Mouse (Mus musculus) neural tube, embryonic 13.5 days (tissue): ENCODE results near the gene Hoxc8. TPM values are rescaled to one million over a fixed set of nuclear protein-coding genes. Genes with fewer than 3 reads are reported as not detected.

Source experiments
- ATAC-seq: fragments of 200-750 bp; cut with Nextera tagmentation; 2 replicates; pipeline ENCODE4 v1.8.0; 2017; ENCODE audit warnings: low read depth, mild to moderate bottlenecking, moderate TSS enrichment, moderate library complexity
- H3K27ac ChIP-seq: fragments of 300-500 bp; sonication (generic); replicated peaks from 2 replicates; pipeline ENCODE4 v1.5.1; 2015; ENCODE audit warnings: moderate library complexity, mild to moderate bottlenecking, inconsistent platforms
- H3K27me3 ChIP-seq: fragments of 300-500 bp; sonication (generic); 2 replicates; pipeline ENCODE4 v1.6.1; 2015; ENCODE audit warnings: mild to moderate bottlenecking, inconsistent platforms
- H3K36me3 ChIP-seq: fragments of 300-500 bp; sonication (generic); 2 replicates; pipeline ENCODE4 v1.6.1; 2015; ENCODE audit warnings: mild to moderate bottlenecking, inconsistent platforms
- H3K4me1 ChIP-seq: fragments of 300-500 bp; sonication (generic); replicated peaks from 2 replicates; pipeline ENCODE4 v1.6.1; 2015; ENCODE audit warnings: inconsistent platforms
- H3K4me2 ChIP-seq: fragments of 300-500 bp; sonication (generic); 2 replicates; pipeline ENCODE4 v1.6.1; 2015; ENCODE audit warnings: inconsistent platforms, mild to moderate bottlenecking, moderate library complexity
- H3K4me3 ChIP-seq: fragments of 300-500 bp; sonication (generic); 2 replicates; pipeline ENCODE4 v1.5.1; 2015; ENCODE audit warnings: mild to moderate bottlenecking, inconsistent platforms
- H3K9ac ChIP-seq: fragments of 300-500 bp; sonication (generic); 2 replicates; pipeline ENCODE4 v1.6.1; 2015; ENCODE audit warnings: moderate library complexity, mild to moderate bottlenecking, inconsistent platforms
- H3K9me3 ChIP-seq: fragments of 300-500 bp; sonication (generic); 2 replicates; pipeline ENCODE4 v1.6.1; 2016; ENCODE audit warnings: inconsistent platforms
- WGBS: fragments of 180-500 bp; shearing (Covaris S2); methylation state at CpG from one replicate; pipeline ENCODE4 v1.1.7; 2015; 5-methylcytosine and 5-hydroxymethylcytosine counted together
- polyA plus RNA-seq: library from polyadenylated mRNA; unstranded; fragments of >200 nt; fragmentation: Nextera tagmentation; extraction: Ambion mirVana; gene quantifications from 2 replicates; pipeline ENCODE4 v1.2.1, GENCODE M21; 2015

The Hoxc8 gene
- 75.8 and 85.5 TPM in 2 replicates for polyA plus RNA-seq

GRCm38 (mm10) chr15:102990461-102991397 lies at the start of gene Hoxc8:
Gene Hoxc8 (plus strand): TSS chr15:102990607.
- H3K9me3 ChIP-seq, result no peaks in the 10 kb centered on the region
- H3K36me3 ChIP-seq, result no peaks in the 10 kb centered on the region
- H3K27me3 ChIP-seq, result peaks cover 14% of the 10 kb centered on the region
- H3K4me3 ChIP-seq, result peak within 1 kb of the TSS; percentile 60
- H3K4me1 ChIP-seq, result peaks cover 89% of the 10 kb centered on the region
- H3K4me2 ChIP-seq, result peak within 1 kb of the TSS; percentile 91
- peak; percentile 54 for ATAC-seq
- peak within 1 kb of the TSS; percentile 99 for H3K27ac ChIP-seq
- H3K9ac ChIP-seq, result peak within 1 kb of the TSS; percentile 100
- under 1% methylated on average over 60 of the region's 69 CpGs for WGBS

GRCm38 (mm10) chr15:102942739-102943467 lies 47.5 kb upstream of the Hoxc8 start:
- ATAC-seq, result peak; percentile 41; the same call in 1 of the 2 replicates
- H3K4me2 ChIP-seq, result peak overlapping the region; percentile 49
- H3K4me3 ChIP-seq, result peak overlapping the region; percentile 33
- no peaks in the 10 kb centered on the region for H3K9me3 ChIP-seq
- H3K4me1 ChIP-seq, result peaks cover 16% of the 10 kb centered on the region
- WGBS, result under 1% methylated on average over 49 of the region's 53 CpGs
- peak overlapping the region; percentile 79 for H3K27ac ChIP-seq
- peaks cover 98% of the 10 kb centered on the region for H3K27me3 ChIP-seq
- no peaks in the 10 kb centered on the region for H3K36me3 ChIP-seq
- peak overlapping the region; percentile 67 for H3K9ac ChIP-seq

GRCm38 (mm10) chr15:102943468-102943813 lies 47.0 kb upstream of the Hoxc8 start:
- Histone ChIP-seq H3K36me3 (no peaks in the 10 kb centered on the region), H3K9ac (peak overlapping the region; percentile 67), H3K4me3 (peak overlapping the region; percentile 33), H3K27me3 (peaks cover 98% of the 10 kb centered on the region), H3K4me1 (peaks cover 16% of the 10 kb centered on the region), H3K9me3 (no peaks in the 10 kb centered on the region), H3K4me2 (peak overlapping the region; percentile 49), H3K27ac (peak overlapping the region; percentile 79; the same call in 1 of the 2 replicates)
- WGBS, result 1% methylated on average over 5 of the region's 5 CpGs
- no peak for ATAC-seq

GRCm38 (mm10) chr15:102945185-102946077 lies 45.0 kb upstream of the Hoxc8 start:
- H3K9me3 ChIP-seq, result no peaks in the 10 kb centered on the region
- peak overlapping the region; percentile 44; the same call in 1 of the 2 replicates for H3K9ac ChIP-seq
- peak overlapping the region; percentile 49 for H3K4me2 ChIP-seq
- H3K27ac ChIP-seq, result no peak overlapping the region; the same call in 1 of the 2 replicates
- H3K4me3 ChIP-seq, result peak overlapping the region; percentile 29; the same call in 1 of the 2 replicates
- ATAC-seq, result no peak
- peaks cover 7% of the 10 kb centered on the region for H3K4me1 ChIP-seq
- 8% methylated on average over 22 of the region's 22 CpGs for WGBS
- peaks cover 96% of the 10 kb centered on the region for H3K27me3 ChIP-seq
- no peaks in the 10 kb centered on the region for H3K36me3 ChIP-seq

- Histone ChIP-seq H3K27me3 (peaks cover 96% of the 10 kb centered on the region), H3K27ac (peak overlapping the region; percentile 71), H3K36me3 (no peaks in the 10 kb centered on the region), H3K4me1 (peaks cover 7% of the 10 kb centered on the region), H3K4me2 (peak overlapping the region; percentile 49), H3K9ac (peak overlapping the region; percentile 64), H3K4me3 (peak overlapping the region; percentile 29), H3K9me3 (no peaks in the 10 kb centered on the region)
- no peak for ATAC-seq
- 3% methylated on average over 9 of the region's 9 CpGs for WGBS
Measured at GRCm38 (mm10) chr15:102947276-102947675, 43.1 kb upstream of the Hoxc8 start.

- H3K27ac ChIP-seq, result 0 out of 2 replicates have a peak overlapping the region, but pooled peaks have one; percentile 49
- ATAC-seq, result no peak
- peak overlapping the region; percentile 64 for H3K9ac ChIP-seq
- H3K4me2 ChIP-seq, result peak overlapping the region; percentile 49
- whole genome bisulfite sequencing, result 13% methylated on average over 2 of the region's 2 CpGs
- H3K27me3 ChIP-seq, result peaks cover 99% of the 10 kb centered on the region
- no peaks in the 10 kb centered on the region for H3K36me3 ChIP-seq
- H3K4me1 ChIP-seq, result no peaks in the 10 kb centered on the region
- H3K9me3 ChIP-seq, result no peaks in the 10 kb centered on the region
- peak overlapping the region; percentile 29; the same call in 1 of the 2 replicates for H3K4me3 ChIP-seq
Measured at GRCm38 (mm10) chr15:102948842-102949241, 41.6 kb upstream of the Hoxc8 start.

GRCm38 (mm10) chr15:102949696-102950095 lies 40.7 kb upstream of the Hoxc8 start:
- peak overlapping the region; percentile 64 for H3K9ac ChIP-seq
- H3K9me3 ChIP-seq, result no peaks in the 10 kb centered on the region
- under 1% methylated on average over 20 of the region's 20 CpGs for WGBS
- H3K4me2 ChIP-seq, result peak overlapping the region; percentile 49
- ATAC-seq, result no peak
- H3K27ac ChIP-seq, result peak overlapping the region; percentile 63; the same call in 1 of the 2 replicates
- peak overlapping the region; percentile 29 for H3K4me3 ChIP-seq
- H3K27me3 ChIP-seq, result peaks cover 99% of the 10 kb centered on the region
- H3K4me1 ChIP-seq, result no peaks in the 10 kb centered on the region
- H3K36me3 ChIP-seq, result no peaks in the 10 kb centered on the region

- peaks cover 99% of the 10 kb centered on the region for H3K27me3 ChIP-seq
- ATAC-seq, result no peak
- no peaks in the 10 kb centered on the region for H3K9me3 ChIP-seq
- 10% methylated on average over 2 of the region's 2 CpGs for WGBS
- H3K4me2 ChIP-seq, result peak overlapping the region; percentile 46
- peak overlapping the region; percentile 39 for H3K27ac ChIP-seq
- no peaks in the 10 kb centered on the region for H3K36me3 ChIP-seq
- no peaks in the 10 kb centered on the region for H3K4me1 ChIP-seq
- H3K4me3 ChIP-seq, result peak overlapping the region; percentile 28
- peak overlapping the region; percentile 64 for H3K9ac ChIP-seq
Measured at GRCm38 (mm10) chr15:102950877-102951276, 39.5 kb upstream of the Hoxc8 start.

GRCm38 (mm10) chr15:102953561-102953960 lies 36.8 kb upstream of the Hoxc8 start:
- peak overlapping the region; percentile 38; the same call in 1 of the 2 replicates for H3K27ac ChIP-seq
- ATAC-seq, result no peak

GRCm38 (mm10) chr15:102954192-102955006 lies 36.0 kb upstream of the Hoxc8 start, which contains the start of gene Hoxc11:
Gene Hoxc11 (plus strand): TSS chr15:102954427.
- peak within 1 kb of the TSS; percentile 46 for H3K4me2 ChIP-seq

More at GRCm38 (mm10) chr15:102953561-102953960, 36.8 kb upstream of the Hoxc8 start:
- Histone ChIP-seq H3K4me1 (no peaks in the 10 kb centered on the region), H3K4me3 (peak overlapping the region; percentile 39), H3K27me3 (peaks cover 99% of the 10 kb centered on the region), H3K4me2 (peak overlapping the region; percentile 46), H3K9me3 (no peaks in the 10 kb centered on the region), H3K9ac (peak overlapping the region; percentile 68; the same call in 1 of the 2 replicates), H3K36me3 (no peaks in the 10 kb centered on the region)
- WGBS, result 3% methylated on average over 6 of the region's 6 CpGs

More at GRCm38 (mm10) chr15:102954192-102955006, 36.0 kb upstream of the Hoxc8 start, which contains the start of gene Hoxc11:
- Histone ChIP-seq H3K9me3 (no peaks in the 10 kb centered on the region), H3K36me3 (no peaks in the 10 kb centered on the region), H3K27me3 (peaks cover 97% of the 10 kb centered on the region), H3K4me1 (no peaks in the 10 kb centered on the region), H3K27ac (peak within 1 kb of the TSS; percentile 59), H3K4me3 (peak within 1 kb of the TSS; percentile 39), H3K9ac (peak within 1 kb of the TSS; percentile 68)
- ATAC-seq, result no peak
- under 1% methylated on average over 57 of the region's 57 CpGs for WGBS
